8 mouse cellular contexts compared by ENCODE assay signal in the genomic region with DNA sequence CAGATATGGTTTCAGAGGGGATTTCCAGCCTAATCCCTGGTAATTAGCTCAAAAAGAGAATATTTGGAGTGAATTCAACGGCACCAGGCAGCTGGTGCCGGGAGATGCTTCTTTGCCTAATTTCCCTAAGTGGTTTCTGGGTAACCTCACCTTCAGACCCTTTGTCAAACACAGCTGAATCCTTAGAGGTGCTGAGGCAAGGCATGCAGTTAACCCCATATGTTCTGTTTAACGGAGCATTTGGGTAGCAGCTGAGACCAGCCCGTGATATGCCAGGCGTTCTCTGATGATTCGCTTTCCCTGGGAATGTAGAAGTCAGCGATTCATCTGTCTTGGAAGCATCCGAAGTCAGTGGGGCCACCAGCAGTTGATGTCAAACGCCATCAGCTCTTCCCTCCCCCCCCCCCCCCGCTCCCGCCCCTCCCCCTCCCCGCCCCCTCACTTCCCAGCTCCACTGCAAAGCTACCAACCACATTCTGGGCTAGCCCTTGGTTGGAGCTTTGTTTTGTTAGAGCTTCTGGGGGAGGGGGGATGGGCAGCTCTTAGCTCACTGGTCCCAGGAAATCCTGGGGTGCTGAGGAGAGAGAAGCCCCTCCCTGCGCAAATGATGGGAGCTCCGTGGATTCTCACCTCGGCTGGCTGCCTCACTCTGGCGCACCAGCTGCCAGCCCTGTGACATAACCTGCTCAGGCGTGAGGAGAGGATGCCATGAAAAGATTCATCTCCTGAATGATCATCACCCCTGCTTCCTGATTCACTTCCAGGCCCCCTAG.
DNase-seq lines count a peak whose midpoint lies in the region; ATAC-seq and TF ChIP-seq lines count a peak whose summit lies in the region.

No protein-coding gene starts in this region.

- no peak for DNase-seq in cerebellum, adult 8-10 months
- peak; percentile 22 for DNase-seq in thymus, postnatal 4 days
- no peak for DNase-seq in thymus, adult 2 months
- no peak for DNase-seq in urinary bladder, postnatal 36 days (ENCODE audit: low spot score in 2 of 2)
- DNase-seq in spleen, postnatal 14 days (ENCODE audit: low spot score in 2 of 2), result no peak

- H3K4me1 ChIP-seq in thymus, adult 2 months (replicated peaks; ENCODE audit: control insufficient read depth, insufficient read depth, low read length), result 0 out of 2 replicates have a peak, but pooled peaks cover 4% of the 10 kb centered on the region
- H3K4me1 ChIP-seq in intestine, postnatal 0 days (replicated peaks; ENCODE audit: control insufficient read depth, insufficient read depth, low read length), result no peaks in the 10 kb centered on the region
- H3K4me1 ChIP-seq in midbrain, embryonic 15.5 days, result peaks cover 46% of the 10 kb centered on the region

- no peak overlapping the region for H3K9ac ChIP-seq in intestine, postnatal 0 days (ENCODE audit: low read depth, low read length)
- H3K9ac ChIP-seq in midbrain, embryonic 15.5 days, result peak overlapping the region; percentile 19

- 36% methylated on average over 14 of the region's 17 CpGs for WGBS in thymus, adult 2 months
- WGBS in intestine, postnatal 0 days, result 16% methylated on average over 13 of the region's 17 CpGs
- 2% methylated on average over 16 of the region's 17 CpGs for WGBS in midbrain, embryonic 15.5 days

- peak; percentile 63; the same call in 1 of the 2 replicates for ATAC-seq in cerebellum, adult (ENCODE audit: insufficient number of reproducible peaks, low FRiP score, low TSS enrichment)
- ATAC-seq in intestine, postnatal 0 days, result no peak
- peak; percentile 84 for ATAC-seq in midbrain, embryonic 15.5 days (replicated peaks)

- H3K27me3 ChIP-seq in thymus, adult 2 months (ENCODE audit: control insufficient read depth, insufficient read depth, low read length), result no peaks in the 10 kb centered on the region
- no peaks in the 10 kb centered on the region; the same call in 1 of the 2 replicates for H3K27me3 ChIP-seq in intestine, postnatal 0 days (replicated peaks; ENCODE audit: control insufficient read depth, insufficient read depth, low read length)
- H3K27me3 ChIP-seq in midbrain, embryonic 15.5 days (replicated peaks), result no peaks in the 10 kb centered on the region

- H3K36me3 ChIP-seq in thymus, adult 2 months (ENCODE audit: control insufficient read depth, insufficient read depth, low read length), result no peaks in the 10 kb centered on the region
- no peaks in the 10 kb centered on the region for H3K36me3 ChIP-seq in intestine, postnatal 0 days (ENCODE audit: control insufficient read depth, insufficient read depth)
- no peaks in the 10 kb centered on the region for H3K36me3 ChIP-seq in midbrain, embryonic 15.5 days (replicated peaks)

- H3K4me2 ChIP-seq in intestine, postnatal 0 days (replicated peaks; ENCODE audit: low read depth), result peak overlapping the region; percentile 25; the same call in 1 of the 2 replicates
- peak overlapping the region; percentile 60 for H3K4me2 ChIP-seq in midbrain, embryonic 15.5 days

- TF ChIP-seq POLR2A in thymus, adult 2 months (IDR thresholded peaks at IDR 0.05; ENCODE audit: control insufficient read depth, extremely low read depth, insufficient read depth, low read length, poor library complexity), result no peak

- no peak overlapping the region for H3K4me3 ChIP-seq in thymus, adult 2 months (ENCODE audit: control insufficient read depth, insufficient read depth, low read length)
- H3K4me3 ChIP-seq in intestine, postnatal 0 days (ENCODE audit: low read depth, low read length), result no peak overlapping the region
- peak overlapping the region; percentile 33 for H3K4me3 ChIP-seq in midbrain, embryonic 15.5 days

- H3K27ac ChIP-seq in thymus, adult 2 months (ENCODE audit: control insufficient read depth, insufficient read depth, low read length), result no peak overlapping the region
- H3K27ac ChIP-seq in intestine, postnatal 0 days (ENCODE audit: low read depth, low read length), result no peak overlapping the region
- H3K27ac ChIP-seq in midbrain, embryonic 15.5 days, result peak overlapping the region; percentile 88

- TF ChIP-seq CTCF in thymus, adult 2 months (IDR thresholded peaks at IDR 0.05; ENCODE audit: borderline replicate concordance, control insufficient read depth, extremely low read depth, insufficient read depth, low read length, poor library complexity), result no peak
- no peak for TF ChIP-seq CTCF in intestine, postnatal 0 days (IDR thresholded peaks at IDR 0.05; ENCODE audit: low read depth)

- no peaks in the 10 kb centered on the region for H3K9me3 ChIP-seq in intestine, postnatal 0 days (ENCODE audit: control insufficient read depth)
- H3K9me3 ChIP-seq in midbrain, embryonic 15.5 days, result no peaks in the 10 kb centered on the region
